Mouse (Mus musculus): Measurements from ENCODE around the gene Dnaja3.
"Not testable (repeated sequence)": the region's sequence is repeated elsewhere in the genome, so short reads cannot be mapped to it uniquely, and the experiment has no call there.

The Dnaja3 gene

GRCm38 (mm10) chr16:4661605-4662004 lies 21.8 kb downstream of the Dnaja3 start:
- in situ Hi-C loops (cut with MboI; ENCODE audit: low sequenced_read_pairs), result no loop called here

GRCm38 (mm10) chr16:4663806-4664205 lies 24.0 kb downstream of the Dnaja3 start:
- in situ Hi-C loops (cut with MboI; ENCODE audit: low sequenced_read_pairs), result no loop called here

- in situ Hi-C loops (cut with MboI; ENCODE audit: low sequenced_read_pairs), result no loop called here
Measured at GRCm38 (mm10) chr16:4665726-4666125, 25.9 kb downstream of the Dnaja3 start.

GRCm38 (mm10) chr16:4667190-4667808 lies 27.5 kb downstream of the Dnaja3 start:
- in situ Hi-C loops (cut with MboI; ENCODE audit: low sequenced_read_pairs), result no loop called here

- in situ Hi-C loops (cut with MboI; ENCODE audit: low sequenced_read_pairs), result no loop called here
Measured at GRCm38 (mm10) chr16:4670317-4670716, 30.5 kb downstream of the Dnaja3 start.

- in situ Hi-C loops (cut with MboI; ENCODE audit: low sequenced_read_pairs), result no loop called here
Measured at GRCm38 (mm10) chr16:4674091-4674490, 34.3 kb downstream of the Dnaja3 start.

- in situ Hi-C loops (cut with MboI; ENCODE audit: low sequenced_read_pairs), result no loop called here
Measured at GRCm38 (mm10) chr16:4676836-4677235, 37.0 kb downstream of the Dnaja3 start.

GRCm38 (mm10) chr16:4678080-4678479 lies 38.3 kb downstream of the Dnaja3 start:
- in situ Hi-C loops (cut with MboI; ENCODE audit: low sequenced_read_pairs), result no loop called here

GRCm38 (mm10) chr16:4679121-4680018 lies 39.6 kb downstream of the Dnaja3 start, which contains the start of gene Coro7:
Gene Coro7 (minus strand): TSS chr16:4679777.
- in situ Hi-C loops (cut with MboI; ENCODE audit: low sequenced_read_pairs), result no loop called here

- in situ Hi-C loops (cut with MboI; ENCODE audit: low sequenced_read_pairs), result not testable (repeated sequence)
Measured at GRCm38 (mm10) chr16:4680922-4681455, 41.2 kb downstream of the Dnaja3 start.

- in situ Hi-C loops (cut with MboI; ENCODE audit: low sequenced_read_pairs), result no loop called here
Measured at GRCm38 (mm10) chr16:4682628-4683179, 42.9 kb downstream of the Dnaja3 start.

- in situ Hi-C loops (cut with MboI; ENCODE audit: low sequenced_read_pairs), result no loop called here
Measured at GRCm38 (mm10) chr16:4683193-4683580, 43.4 kb downstream of the Dnaja3 start.

GRCm38 (mm10) chr16:4683581-4684456 lies 44.0 kb downstream of the Dnaja3 start:
- in situ Hi-C loops (cut with MboI; ENCODE audit: low sequenced_read_pairs), result no loop called here

- in situ Hi-C loops (cut with MboI; ENCODE audit: low sequenced_read_pairs), result no loop called here
Measured at GRCm38 (mm10) chr16:4684457-4684791, 44.6 kb downstream of the Dnaja3 start.

- in situ Hi-C loops (cut with MboI; ENCODE audit: low sequenced_read_pairs), result not testable (repeated sequence)
Measured at GRCm38 (mm10) chr16:4689371-4689770, 49.6 kb downstream of the Dnaja3 start.

GRCm38 (mm10) chr16:4701211-4701610 lies 61.4 kb downstream of the Dnaja3 start:
- in situ Hi-C loops (cut with MboI; ENCODE audit: low sequenced_read_pairs), result no loop called here

GRCm38 (mm10) chr16:4702646-4703045 lies 62.9 kb downstream of the Dnaja3 start:
- in situ Hi-C loops (cut with MboI; ENCODE audit: low sequenced_read_pairs), result no loop called here

GRCm38 (mm10) chr16:4705541-4705940 lies 65.8 kb downstream of the Dnaja3 start:
- in situ Hi-C loops (cut with MboI; ENCODE audit: low sequenced_read_pairs), result no loop called here

GRCm38 (mm10) chr16:4711173-4711572 lies 71.4 kb downstream of the Dnaja3 start:
- in situ Hi-C loops (cut with MboI; ENCODE audit: low sequenced_read_pairs), result no loop called here

- in situ Hi-C loops (cut with MboI; ENCODE audit: low sequenced_read_pairs), result no loop called here
Measured at GRCm38 (mm10) chr16:4713861-4714710, 74.3 kb downstream of the Dnaja3 start.

Data from CH12F3 (cell line).